Mouse (Mus musculus): ENCODE data around the gene Gkn1. TPM values are rescaled to one million over a fixed set of nuclear protein-coding genes. Genes with fewer than 3 reads are reported as not detected.

The Gkn1 gene
- polyA plus RNA-seq, 1 experiment from 2014 or later: not detected

DNA sequence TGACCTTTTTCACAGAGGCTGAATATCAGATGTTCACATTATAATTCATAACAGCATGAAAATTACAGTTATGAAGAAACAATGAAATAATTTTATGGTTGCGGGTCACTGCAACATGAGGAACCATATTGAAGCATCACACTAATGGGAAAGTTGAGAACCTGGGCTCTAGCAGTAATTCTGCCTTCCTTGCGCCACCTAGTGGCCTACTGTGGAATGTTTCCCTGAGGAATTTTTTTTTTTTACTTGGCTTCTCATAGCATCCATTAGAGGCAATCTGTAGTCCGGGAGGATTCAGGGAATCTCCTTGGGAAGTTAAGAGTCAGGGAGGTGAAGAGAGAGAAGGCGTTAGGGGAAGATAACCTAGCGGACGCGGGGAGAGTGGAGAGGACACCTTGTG is 35.5 kb upstream of the Gkn1 start:
- H3K9me3 ChIP-seq (ENCODE audit: control insufficient read depth, low read length): no peaks in the 10 kb centered on the region
- H3K27ac ChIP-seq (replicated peaks; ENCODE audit: low read depth, low read length): no peak overlapping the region
- DNase-seq (ENCODE audit: low spot score): peak; percentile 87
- H3K4me3 ChIP-seq (ENCODE audit: low read depth, low read length): no peak overlapping the region
- ATAC-seq (ENCODE audit: insufficient number of reproducible peaks, low FRiP score, low TSS enrichment, low read depth): no peak
- H3K4me1 ChIP-seq (ENCODE audit: control insufficient read depth, insufficient read depth, low read length): no peaks in the 10 kb centered on the region
- 12% methylated on average over 7 of the region's 7 CpGs for whole genome bisulfite sequencing
- H3K4me2 ChIP-seq (ENCODE audit: low read depth, severe bottlenecking): no peak overlapping the region
- H3K9ac ChIP-seq (ENCODE audit: low read length): no peak overlapping the region
- no peaks in the 10 kb centered on the region for H3K27me3 ChIP-seq (ENCODE audit: control insufficient read depth, insufficient read depth, low read length)
- H3K36me3 ChIP-seq (ENCODE audit: control insufficient read depth, insufficient read depth, low read length): no peaks in the 10 kb centered on the region

DNA sequence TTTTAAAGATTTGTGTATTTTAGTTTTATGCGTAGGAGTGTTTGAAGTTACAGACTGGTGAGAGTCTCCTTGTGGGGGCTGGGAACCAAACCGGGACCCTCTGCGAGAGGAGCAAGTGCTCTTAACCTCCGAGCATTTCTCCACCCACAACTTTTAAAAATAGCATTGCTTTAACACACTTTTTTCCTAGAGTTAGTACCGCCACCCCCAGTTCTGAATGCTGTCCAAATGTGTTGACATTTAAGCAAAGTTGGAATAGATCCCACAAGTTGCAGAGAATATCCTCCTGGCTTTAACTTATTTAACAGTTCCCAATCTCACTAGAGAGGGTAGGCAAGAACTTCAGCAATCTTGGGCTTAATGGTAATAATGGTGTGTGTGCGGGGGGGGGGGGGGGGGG is 34.0 kb upstream of the Gkn1 start:
- Histone ChIP-seq H3K36me3 (ENCODE audit: control insufficient read depth, insufficient read depth, low read length) (no peaks in the 10 kb centered on the region), H3K9me3 (ENCODE audit: control insufficient read depth, low read length) (no peaks in the 10 kb centered on the region), H3K4me2 (ENCODE audit: low read depth, severe bottlenecking) (no peak overlapping the region), H3K27me3 (ENCODE audit: control insufficient read depth, insufficient read depth, low read length) (no peaks in the 10 kb centered on the region), H3K4me1 (ENCODE audit: control insufficient read depth, insufficient read depth, low read length) (no peaks in the 10 kb centered on the region), H3K9ac (ENCODE audit: low read length) (no peak overlapping the region), H3K27ac (replicated peaks; ENCODE audit: low read depth, low read length) (no peak overlapping the region), H3K4me3 (ENCODE audit: low read depth, low read length) (no peak overlapping the region)
- WGBS: 57% methylated on average over 5 of the region's 6 CpGs
- DNase-seq (ENCODE audit: low spot score) (no peak), ATAC-seq (ENCODE audit: insufficient number of reproducible peaks, low FRiP score, low TSS enrichment, low read depth) (no peak)

DNA sequence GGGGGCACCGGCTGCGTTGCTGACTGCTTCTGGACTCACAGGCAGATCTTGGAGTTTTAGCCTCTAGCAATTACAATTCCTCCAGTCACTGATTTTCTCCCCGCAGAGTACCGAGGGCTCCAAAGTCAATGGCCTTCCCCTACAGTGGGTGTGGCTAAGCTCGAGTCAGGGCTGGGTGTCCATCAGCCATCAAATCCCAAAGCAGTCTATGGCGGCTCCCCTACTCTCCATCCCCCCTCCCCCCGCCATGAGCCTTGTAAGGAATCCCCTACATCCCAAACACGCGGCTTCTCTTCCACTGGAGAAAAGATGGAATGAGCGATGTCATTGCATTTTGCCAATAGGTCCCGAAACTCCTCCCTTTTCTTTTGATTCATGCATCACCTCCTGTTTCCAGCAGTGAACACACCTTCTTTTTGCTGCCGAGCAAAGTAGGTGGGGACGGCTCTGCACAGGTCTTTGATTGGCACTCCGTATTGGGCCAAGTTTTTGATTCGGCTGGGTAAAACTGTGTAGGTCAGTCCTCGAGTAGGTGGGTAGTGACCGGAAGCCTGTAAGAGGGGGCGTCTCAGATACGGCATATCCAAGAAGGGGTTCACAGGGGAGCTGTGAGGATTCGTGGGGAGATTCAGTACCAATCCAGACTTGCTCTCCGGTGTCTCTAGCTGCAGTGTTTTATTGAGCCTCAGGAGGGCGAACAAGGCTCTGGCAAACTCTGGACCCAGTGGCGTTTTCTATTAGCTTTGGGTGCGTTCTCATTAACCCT is 33.4 kb upstream of the Gkn1 start:
- H3K9me3 ChIP-seq (ENCODE audit: control insufficient read depth, low read length): no peaks in the 10 kb centered on the region
- H3K4me2 ChIP-seq (ENCODE audit: low read depth, severe bottlenecking): peak overlapping the region; percentile 33
- WGBS: 12% methylated on average over 24 of the region's 24 CpGs
- H3K4me1 ChIP-seq (ENCODE audit: control insufficient read depth, insufficient read depth, low read length): no peaks in the 10 kb centered on the region
- no peaks in the 10 kb centered on the region for H3K36me3 ChIP-seq (ENCODE audit: control insufficient read depth, insufficient read depth, low read length)
- no peak overlapping the region for H3K27ac ChIP-seq (replicated peaks; ENCODE audit: low read depth, low read length)
- H3K9ac ChIP-seq (ENCODE audit: low read length): no peak overlapping the region
- ATAC-seq (ENCODE audit: insufficient number of reproducible peaks, low FRiP score, low TSS enrichment, low read depth) (no peak), DNase-seq (ENCODE audit: low spot score) (no peak)
- H3K4me3 ChIP-seq (ENCODE audit: low read depth, low read length): no peak overlapping the region
- no peaks in the 10 kb centered on the region for H3K27me3 ChIP-seq (ENCODE audit: control insufficient read depth, insufficient read depth, low read length)

DNA sequence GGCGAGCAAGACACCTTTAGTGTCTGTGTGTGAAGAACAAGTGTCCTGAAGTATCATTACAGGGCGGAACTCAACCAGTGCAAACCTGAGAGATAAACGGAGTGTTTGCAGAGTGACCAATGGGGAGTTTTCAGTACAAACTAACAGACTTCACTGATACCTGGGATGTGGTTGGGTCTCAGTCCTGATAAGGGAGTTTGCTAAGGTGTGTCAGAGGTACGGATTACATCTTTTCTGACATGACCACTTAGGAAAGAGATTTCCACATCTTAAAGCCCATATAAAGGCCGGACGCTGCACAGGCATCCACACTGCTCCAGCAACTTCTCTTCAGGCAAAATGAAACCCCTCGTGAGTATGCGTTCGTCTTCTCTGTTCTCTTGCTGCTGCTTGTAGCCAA is 22.3 kb upstream of the Gkn1 start, which contains the start of gene Gkn2:
TSS of gene Gkn2 (plus strand) at position 301 of the 400 bp plus-strand sequence.
- H3K36me3 ChIP-seq (ENCODE audit: control insufficient read depth, insufficient read depth, low read length): no peaks in the 10 kb centered on the region
- no peak within 1 kb of the TSS for H3K27ac ChIP-seq (replicated peaks; ENCODE audit: low read depth, low read length)
- DNase-seq (ENCODE audit: low spot score) (no peak), ATAC-seq (ENCODE audit: insufficient number of reproducible peaks, low FRiP score, low TSS enrichment, low read depth) (no peak)
- 92% methylated on average over 9 of the region's 9 CpGs for WGBS
- H3K4me1 ChIP-seq (ENCODE audit: control insufficient read depth, insufficient read depth, low read length): no peaks in the 10 kb centered on the region
- no peak within 1 kb of the TSS for H3K4me2 ChIP-seq (ENCODE audit: low read depth, severe bottlenecking)
- no peaks in the 10 kb centered on the region for H3K27me3 ChIP-seq (ENCODE audit: control insufficient read depth, insufficient read depth, low read length)
- no peaks in the 10 kb centered on the region for H3K9me3 ChIP-seq (ENCODE audit: control insufficient read depth, low read length)
- no peak within 1 kb of the TSS for H3K4me3 ChIP-seq (ENCODE audit: low read depth, low read length)
- no peak within 1 kb of the TSS for H3K9ac ChIP-seq (ENCODE audit: low read length)

DNA sequence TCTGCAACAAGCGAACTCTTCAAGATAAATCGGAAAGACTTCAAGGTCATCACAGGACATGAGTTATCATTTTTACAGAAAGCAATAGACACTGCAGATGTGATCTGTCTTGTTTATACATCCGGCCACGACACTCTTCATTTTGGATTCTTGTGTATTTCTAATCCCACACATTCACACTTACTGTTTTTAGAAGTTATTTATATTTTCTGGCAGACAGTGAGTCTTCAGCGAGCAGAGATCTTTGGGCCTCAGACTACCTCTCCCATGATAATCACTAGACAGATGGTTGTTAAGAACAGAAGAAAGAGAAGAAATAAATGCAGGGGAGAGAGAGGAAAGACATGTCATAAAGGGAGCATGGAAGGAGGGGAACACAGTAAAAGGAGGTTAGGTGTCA is 18.5 kb upstream of the Gkn1 start:
- Histone ChIP-seq H3K9ac (ENCODE audit: low read length) (no peak overlapping the region), H3K4me3 (ENCODE audit: low read depth, low read length) (no peak overlapping the region), H3K4me1 (ENCODE audit: control insufficient read depth, insufficient read depth, low read length) (no peaks in the 10 kb centered on the region), H3K9me3 (ENCODE audit: control insufficient read depth, low read length) (no peaks in the 10 kb centered on the region), H3K27me3 (ENCODE audit: control insufficient read depth, insufficient read depth, low read length) (no peaks in the 10 kb centered on the region), H3K36me3 (ENCODE audit: control insufficient read depth, insufficient read depth, low read length) (no peaks in the 10 kb centered on the region), H3K4me2 (ENCODE audit: low read depth, severe bottlenecking) (no peak overlapping the region), H3K27ac (replicated peaks; ENCODE audit: low read depth, low read length) (no peak overlapping the region)
- DNase-seq (ENCODE audit: low spot score): no peak
- 89% methylated on average over 5 of the region's 5 CpGs for WGBS
- no peak for ATAC-seq (ENCODE audit: insufficient number of reproducible peaks, low FRiP score, low TSS enrichment, low read depth)

DNA sequence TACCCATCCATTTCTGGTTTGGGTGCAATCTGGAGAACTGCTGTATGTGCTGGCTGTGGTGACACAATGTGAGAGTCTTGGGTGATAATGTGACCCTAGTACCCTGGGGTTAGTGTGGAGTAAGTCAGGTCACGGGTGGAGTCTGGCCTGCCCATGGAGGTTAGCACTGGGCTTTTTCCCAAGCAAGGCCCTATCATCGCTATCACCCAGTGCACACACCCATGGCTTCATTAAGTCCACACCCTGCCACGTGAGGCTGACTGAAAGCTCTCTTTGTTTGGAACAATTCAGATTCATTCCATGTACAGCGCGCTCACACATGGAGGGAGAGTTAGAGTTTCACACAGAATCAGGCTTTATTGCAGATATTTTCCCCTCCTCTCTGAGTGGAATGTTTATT is 3.7 kb upstream of the Gkn1 start:
- ATAC-seq (ENCODE audit: insufficient number of reproducible peaks, low FRiP score, low TSS enrichment, low read depth) (no peak), DNase-seq (ENCODE audit: low spot score) (no peak)
- Histone ChIP-seq H3K36me3 (ENCODE audit: control insufficient read depth, insufficient read depth, low read length) (no peaks in the 10 kb centered on the region), H3K9me3 (ENCODE audit: control insufficient read depth, low read length) (no peaks in the 10 kb centered on the region), H3K4me1 (ENCODE audit: control insufficient read depth, insufficient read depth, low read length) (no peaks in the 10 kb centered on the region), H3K4me3 (ENCODE audit: low read depth, low read length) (no peak overlapping the region), H3K27ac (replicated peaks; ENCODE audit: low read depth, low read length) (no peak overlapping the region), H3K4me2 (ENCODE audit: low read depth, severe bottlenecking) (no peak overlapping the region), H3K9ac (ENCODE audit: low read length) (no peak overlapping the region), H3K27me3 (ENCODE audit: control insufficient read depth, insufficient read depth, low read length) (no peaks in the 10 kb centered on the region)
- WGBS: 75% methylated on average over 5 of the region's 5 CpGs

DNA sequence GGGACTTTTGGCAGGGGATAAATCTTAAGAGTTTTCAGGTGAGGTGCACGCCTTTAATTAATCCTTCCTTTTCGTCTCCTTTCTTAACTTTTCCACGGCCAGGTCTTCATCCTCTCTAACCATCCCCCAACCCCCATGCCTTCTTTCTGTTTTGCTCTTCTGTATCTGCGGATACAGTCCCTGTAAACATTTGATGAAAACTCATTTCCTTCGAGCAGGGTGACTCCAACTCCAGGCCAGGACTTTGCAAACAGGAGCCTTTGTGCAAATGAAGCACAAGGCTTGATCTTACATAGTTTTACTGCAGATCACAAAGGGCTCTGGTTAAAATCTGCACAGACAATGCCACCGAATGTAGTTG is 14.8 kb downstream of the Gkn1 start:
- H3K36me3 ChIP-seq (ENCODE audit: control insufficient read depth, insufficient read depth, low read length): no peaks in the 10 kb centered on the region
- DNase-seq (ENCODE audit: low spot score) (no peak), ATAC-seq (ENCODE audit: insufficient number of reproducible peaks, low FRiP score, low TSS enrichment, low read depth) (no peak)
- H3K27ac ChIP-seq (replicated peaks; ENCODE audit: low read depth, low read length): no peak overlapping the region
- WGBS: 31% methylated on average over 6 of the region's 6 CpGs
- no peak overlapping the region for H3K9ac ChIP-seq (ENCODE audit: low read length)
- peaks cover 8% of the 10 kb centered on the region for H3K4me1 ChIP-seq (ENCODE audit: control insufficient read depth, insufficient read depth, low read length)
- H3K9me3 ChIP-seq (ENCODE audit: control insufficient read depth, low read length): no peaks in the 10 kb centered on the region
- H3K4me2 ChIP-seq (ENCODE audit: low read depth, severe bottlenecking): no peak overlapping the region
- H3K4me3 ChIP-seq (ENCODE audit: low read depth, low read length): no peak overlapping the region
- H3K27me3 ChIP-seq (ENCODE audit: control insufficient read depth, insufficient read depth, low read length): no peaks in the 10 kb centered on the region

DNA sequence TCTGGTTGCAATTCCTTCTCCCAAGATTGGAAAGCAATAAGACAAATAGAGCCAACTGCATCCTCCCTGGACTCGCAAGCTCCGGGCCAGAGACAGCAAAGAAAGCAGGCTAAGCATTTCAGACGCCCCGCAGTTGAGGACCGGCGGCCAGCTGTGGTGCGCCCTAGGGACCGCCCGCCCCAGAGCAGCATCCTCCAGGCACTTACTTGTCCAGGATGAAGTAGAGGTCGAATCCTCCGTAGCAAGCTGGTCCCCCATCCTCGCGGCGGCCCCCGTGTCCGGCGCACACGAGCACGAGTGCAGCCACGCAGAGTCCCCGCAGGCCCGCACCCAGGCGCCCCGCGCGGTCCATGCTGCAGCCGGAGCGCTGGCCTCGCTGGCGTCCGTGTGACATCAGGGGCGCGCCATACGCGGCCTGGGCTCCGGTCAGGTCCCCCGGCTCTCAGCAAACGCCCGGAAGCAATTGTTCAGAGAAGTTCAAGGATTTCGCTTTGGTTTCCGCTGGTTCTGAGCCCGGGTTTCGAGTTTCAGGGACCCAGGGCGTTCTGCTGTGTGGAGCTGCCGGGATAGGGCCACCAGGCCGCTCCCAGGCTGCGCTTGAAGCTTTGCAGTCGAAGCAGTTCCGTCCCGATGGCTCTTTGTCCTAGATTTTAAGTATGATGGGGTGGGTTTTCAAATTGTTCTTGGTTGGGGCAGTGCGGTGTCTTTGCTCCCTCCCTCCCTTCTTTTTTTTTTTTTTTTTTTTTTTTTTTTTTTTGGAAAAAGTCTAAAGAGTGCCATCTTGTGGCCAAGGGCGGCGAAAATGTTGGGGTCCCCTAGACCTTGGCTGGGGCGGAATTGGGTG is 15.4 kb downstream of the Gkn1 start, which contains the start of gene Antxr1:
TSS of gene Antxr1 (minus strand) at position 731 of the 844 bp plus-strand sequence.
- peak; percentile 84 for DNase-seq (ENCODE audit: low spot score)
- Histone ChIP-seq H3K27ac (replicated peaks; ENCODE audit: low read depth, low read length) (peak within 1 kb of the TSS; percentile 94), H3K4me2 (ENCODE audit: low read depth, severe bottlenecking) (peak within 1 kb of the TSS; percentile 79), H3K36me3 (ENCODE audit: control insufficient read depth, insufficient read depth, low read length) (no peaks in the 10 kb centered on the region), H3K9me3 (ENCODE audit: control insufficient read depth, low read length) (no peaks in the 10 kb centered on the region), H3K27me3 (ENCODE audit: control insufficient read depth, insufficient read depth, low read length) (no peaks in the 10 kb centered on the region), H3K9ac (ENCODE audit: low read length) (peak within 1 kb of the TSS; percentile 97), H3K4me1 (ENCODE audit: control insufficient read depth, insufficient read depth, low read length) (peaks cover 8% of the 10 kb centered on the region), H3K4me3 (ENCODE audit: low read depth, low read length) (peak within 1 kb of the TSS; percentile 84)
- peak; percentile 78; the same call in 1 of the 2 replicates for ATAC-seq (ENCODE audit: insufficient number of reproducible peaks, low FRiP score, low TSS enrichment, low read depth)
- WGBS: under 1% methylated on average over 54 of the region's 54 CpGs
